Mouse (Mus musculus): Measurements from ENCODE around the gene Egfl8. TPM values are rescaled to one million over a fixed set of nuclear protein-coding genes. Genes with fewer than 3 reads are reported as not detected.

The Egfl8 gene
- total RNA-seq, 2 experiments from 2014 or later, result 4.3 to 8.7 TPM

DNA sequence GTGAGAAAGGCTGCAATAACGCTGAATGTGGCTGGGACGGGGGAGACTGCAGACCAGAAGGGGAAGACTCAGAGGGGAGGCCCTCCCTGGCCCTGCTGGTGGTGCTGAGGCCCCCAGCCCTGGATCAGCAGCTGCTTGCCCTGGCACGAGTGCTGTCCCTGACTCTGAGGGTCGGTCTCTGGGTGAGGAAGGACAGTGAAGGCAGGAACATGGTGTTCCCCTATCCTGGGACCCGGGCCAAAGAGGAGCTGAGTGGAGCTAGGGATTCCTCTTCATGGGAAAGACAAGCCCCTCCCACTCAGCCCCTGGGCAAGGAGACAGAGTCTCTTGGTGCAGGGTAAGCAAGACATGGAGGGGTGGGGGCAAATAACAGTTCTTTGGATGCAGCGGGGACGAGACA is 32.4 kb downstream of the Egfl8 start:
- DNase-seq (ENCODE audit: low spot score in 2 of 2), result no peak

DNA sequence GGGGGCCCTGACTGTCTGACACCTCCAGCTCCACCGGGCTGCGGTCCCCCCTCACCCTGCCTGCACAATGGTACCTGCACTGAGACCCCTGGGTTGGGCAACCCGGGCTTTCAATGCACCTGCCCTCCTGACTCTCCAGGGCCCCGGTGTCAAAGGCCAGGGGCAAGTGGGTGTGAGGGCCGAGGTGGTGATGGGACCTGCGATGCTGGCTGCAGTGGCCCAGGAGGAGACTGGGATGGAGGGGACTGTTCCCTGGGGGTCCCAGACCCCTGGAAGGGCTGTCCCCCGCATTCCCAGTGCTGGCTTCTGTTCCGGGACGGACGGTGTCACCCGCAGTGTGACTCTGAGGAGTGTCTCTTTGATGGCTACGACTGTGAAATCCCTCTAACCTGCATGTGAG is 33.2 kb downstream of the Egfl8 start:
- DNase-seq (ENCODE audit: low spot score in 2 of 2), result no peak

DNA sequence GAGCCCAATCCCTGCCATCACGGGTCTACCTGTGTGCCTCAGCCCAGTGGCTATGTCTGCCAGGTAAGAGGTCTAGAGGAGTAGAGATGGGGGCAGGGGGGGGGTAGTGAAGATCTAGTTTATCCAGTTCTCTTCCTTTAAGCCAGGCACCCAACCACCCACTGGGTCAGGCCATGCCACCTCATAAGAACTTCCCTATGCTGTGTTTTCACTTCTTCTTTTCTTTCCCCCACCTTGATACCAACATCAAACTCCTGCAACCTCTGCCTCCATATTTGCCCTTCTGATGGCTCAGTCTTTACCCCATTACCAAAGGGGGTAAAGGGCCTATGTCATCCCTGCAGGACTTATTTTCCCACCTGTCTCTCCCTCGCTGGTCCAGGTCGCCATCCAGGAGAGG is 37.7 kb downstream of the Egfl8 start:
- no peak for DNase-seq (ENCODE audit: low spot score in 2 of 2)

DNA sequence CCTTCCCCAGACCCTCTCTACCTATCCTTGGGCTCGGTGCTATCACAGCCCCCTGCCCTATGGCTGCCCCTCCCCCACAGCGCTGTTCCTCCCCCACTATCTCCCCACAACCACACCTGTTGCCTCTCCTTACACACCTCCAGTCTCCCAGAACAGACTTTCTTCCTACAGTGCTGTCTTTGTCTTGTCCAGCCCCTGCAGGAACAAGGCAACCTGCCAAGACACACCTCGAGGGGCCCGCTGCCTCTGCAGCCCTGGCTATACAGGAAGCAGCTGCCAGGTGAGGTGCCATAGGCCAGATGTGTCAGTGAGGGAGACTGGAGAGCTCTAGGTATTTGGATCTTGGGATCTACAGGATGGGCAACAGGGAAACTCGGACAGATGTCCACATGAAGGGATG is 39.2 kb downstream of the Egfl8 start:
- DNase-seq (ENCODE audit: low spot score in 2 of 2), result no peak

DNA sequence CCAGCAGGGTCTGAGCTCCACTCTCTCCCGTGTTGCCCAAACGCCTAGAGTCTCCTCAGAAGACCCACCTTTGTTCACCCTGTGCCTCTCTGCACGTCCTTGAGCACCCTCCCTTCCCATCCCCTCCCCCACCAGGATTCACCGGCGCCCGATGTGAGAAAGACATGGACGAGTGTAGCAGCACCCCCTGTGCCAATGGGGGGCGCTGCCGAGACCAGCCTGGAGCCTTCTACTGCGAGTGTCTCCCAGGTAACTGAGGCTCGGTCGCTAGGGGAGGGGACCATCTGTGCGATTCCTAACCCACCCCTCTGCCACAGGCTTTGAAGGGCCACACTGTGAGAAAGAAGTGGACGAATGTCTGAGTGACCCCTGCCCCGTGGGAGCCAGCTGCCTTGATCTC is 43.4 kb downstream of the Egfl8 start:
- DNase-seq (ENCODE audit: low spot score in 2 of 2), result no peak

- DNase-seq (ENCODE audit: low spot score in 2 of 2), result no peak
Observed at GRCm38 (mm10) chr17:34571875-34572274, 43.9 kb downstream of the Egfl8 start.

DNA sequence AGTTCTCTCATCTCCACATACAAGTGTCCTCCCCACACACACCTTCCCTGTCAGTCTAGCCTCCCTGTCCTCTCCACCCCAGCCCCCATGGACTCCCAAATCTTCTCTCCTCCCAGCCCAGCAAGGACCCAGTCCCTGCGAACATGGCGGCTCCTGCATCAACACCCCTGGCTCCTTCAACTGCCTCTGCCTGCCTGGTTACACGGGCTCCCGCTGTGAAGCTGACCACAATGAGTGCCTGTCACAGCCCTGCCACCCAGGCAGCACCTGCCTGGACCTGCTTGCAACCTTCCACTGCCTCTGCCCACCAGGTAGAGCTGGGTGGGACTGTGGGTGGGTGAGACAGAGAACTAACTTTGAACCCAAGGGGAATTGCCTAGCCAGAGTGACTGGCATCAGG is 45.9 kb downstream of the Egfl8 start:
- DNase-seq (ENCODE audit: low spot score in 2 of 2), result no peak

GRCm38 (mm10) chr17:34568421-34568820 is 47.4 kb downstream of the Egfl8 start:
- no peak for DNase-seq (ENCODE audit: low spot score in 2 of 2)

GRCm38 (mm10) chr17:34567311-34567710 is 48.5 kb downstream of the Egfl8 start:
- no peak for DNase-seq (ENCODE audit: low spot score in 2 of 2)

GRCm38 (mm10) chr17:34564796-34565195 is 51.0 kb downstream of the Egfl8 start:
- no peak for DNase-seq (ENCODE audit: low spot score in 2 of 2)

- DNase-seq (ENCODE audit: low spot score in 2 of 2), result no peak
Observed at GRCm38 (mm10) chr17:34564003-34564421, 51.8 kb downstream of the Egfl8 start, which contains the start of gene Notch4. Notch4 (plus strand) TSS chr17:34564268.

GRCm38 (mm10) chr17:34563354-34563753 is 52.4 kb downstream of the Egfl8 start:
- DNase-seq (ENCODE audit: low spot score in 2 of 2), result no peak

Other genes starting within 250 kb of the Egfl8 start
- gene Btnl1, start 238.8 kb downstream of the Egfl8 start, total RNA-seq (2021), result not detected
- gene BC051142, start 217.2 kb downstream of the Egfl8 start, total RNA-seq (2021), result 1 to 10 TPM; 4.8 to 8.2 TPM
- not detected for gene Btnl4, start 138.7 kb downstream of the Egfl8 start, total RNA-seq (2021)
- not detected for gene Btnl6, start 98.6 kb downstream of the Egfl8 start, total RNA-seq (2021)
- 10 to 100 TPM; 12.8 to 16.7 TPM for gene Notch4, start 51.7 kb downstream of the Egfl8 start, total RNA-seq (2021)
- 1 to 10 TPM; 3.1 to 3.5 TPM for gene Gpsm3, start 26.2 kb downstream of the Egfl8 start, total RNA-seq (2021)
- gene Pbx2, start 24.7 kb downstream of the Egfl8 start, total RNA-seq (2021), result 10 to 100 TPM; 43.5 to 52.7 TPM
- 1 to 10 TPM; 1.2 to 1.5 TPM for gene Ager, start 18.1 kb downstream of the Egfl8 start, total RNA-seq (2021)
- gene Rnf5, start 12.3 kb downstream of the Egfl8 start, total RNA-seq (2021), result 10 to 100 TPM; 85.7 to 92.9 TPM
- gene Agpat1, start 11.7 kb downstream of the Egfl8 start, total RNA-seq (2021), result 100 to 1,000 TPM; 156 to 167 TPM
- gene Ppt2, start 12.5 kb upstream of the Egfl8 start, total RNA-seq (2021), result 10 to 100 TPM; 36.6 to 42.2 TPM
- gene Prrt1, start 13.6 kb upstream of the Egfl8 start, total RNA-seq (2021), result 100 to 1,000 TPM; 248 to 266 TPM
- 10 to 100 TPM; 16.0 to 17.1 TPM for gene Fkbpl, start 28.8 kb upstream of the Egfl8 start, total RNA-seq (2021)
- 10 to 100 TPM; 80.0 to 81.9 TPM for gene Atf6b, start 31.2 kb upstream of the Egfl8 start, total RNA-seq (2021)
- 1 to 10 TPM; 4.6 to 5.4 TPM for gene Tnxb, start 54.6 kb upstream of the Egfl8 start, total RNA-seq (2021)
- 10 to 100 TPM; 11.6 to 14.0 TPM for gene C4b, start 127.9 kb upstream of the Egfl8 start, total RNA-seq (2021)
- gene Cyp21a1, start 188.6 kb upstream of the Egfl8 start, total RNA-seq (2021), result not detected
- gene Stk19, start 221.0 kb upstream of the Egfl8 start, total RNA-seq (2021), result 10 to 100 TPM; 59.6 to 62.9 TPM
- 10 to 100 TPM; 35.9 to 39.3 TPM for gene Dxo, start 221.0 kb upstream of the Egfl8 start, total RNA-seq (2021)
- gene Skiv2l, start 234.2 kb upstream of the Egfl8 start, total RNA-seq (2021), result 10 to 100 TPM; 70.8 to 76.4 TPM
- gene Nelfe, start 234.4 kb upstream of the Egfl8 start, total RNA-seq (2021), result 10 to 100 TPM; 29.6 to 30.9 TPM
- under 1 TPM in 1 of 2 experiments, not detected in 1; 0.23 TPM for gene Cfb, start 246.5 kb upstream of the Egfl8 start, total RNA-seq (2021)